ENCODE assay signal across 24 mouse cellular contexts in the genomic region with DNA sequence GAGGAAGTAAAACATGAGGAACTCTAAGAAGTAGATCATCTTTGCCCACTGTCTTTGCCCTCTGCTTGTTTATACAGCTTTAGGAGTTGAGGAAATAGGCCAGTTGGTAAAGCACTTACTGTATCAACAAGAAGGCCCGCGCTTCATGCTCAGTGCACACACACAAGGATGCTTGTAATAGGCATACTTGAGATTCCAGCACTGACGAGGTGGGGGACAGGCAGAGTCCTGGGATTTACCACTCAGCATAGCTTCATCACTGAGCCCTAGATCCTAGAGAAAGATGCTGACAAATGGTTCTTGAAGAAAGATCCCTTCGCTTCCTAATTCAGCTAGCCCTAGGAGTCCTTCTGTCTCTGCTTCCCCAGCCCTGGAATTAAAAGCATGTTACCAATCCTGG. TPM values are rescaled to one million over a fixed set of nuclear protein-coding genes. Genes with fewer than 3 reads are reported as not detected.
DNase-seq lines count a peak whose midpoint lies in the region; ATAC-seq and TF ChIP-seq lines count a peak whose summit lies in the region.
"Had no signal": no experiment of that assay in that cellular context is flagged by ENCODE, and none has a peak within 500 bp of the region (broad histone marks: within the 10 kb centered on the region; RNA-seq: fewer than 3 reads in every experiment).

No protein-coding gene starts in this region.

- peaks cover 20% of the 10 kb centered on the region for H3K4me1 ChIP-seq in heart, embryonic 11.5 days (ENCODE audit: control insufficient read depth, insufficient read depth, low read length)
- H3K4me1 ChIP-seq in neural tube, embryonic 15.5 days, result peaks cover 30% of the 10 kb centered on the region
- no peaks in the 10 kb centered on the region for H3K4me1 ChIP-seq in stomach, postnatal 0 days (replicated peaks; ENCODE audit: control insufficient read depth, insufficient read depth)

- H3K4me2 ChIP-seq in heart, embryonic 11.5 days, result no peak overlapping the region
- H3K4me2 ChIP-seq in neural tube, embryonic 15.5 days, result no peak overlapping the region
- no peak overlapping the region for H3K4me2 ChIP-seq in stomach, postnatal 0 days (replicated peaks; ENCODE audit: low read depth)
- H3K4me2 ChIP-seq: embryonic facial prominence, embryonic 12.5 days; heart, embryonic 13.5 days had no signal

- no peak for TF ChIP-seq CTCF in stomach, postnatal 0 days (IDR thresholded peaks at IDR 0.05; ENCODE audit: low read depth)

- DNase-seq in heart, adult 8-10 months (ENCODE audit: low spot score), result no peak
- DNase-seq in neural tube, embryonic 10.5 days (ENCODE audit: extremely low spot score, low spot score), result peak; percentile 15
- peak; percentile 9 for DNase-seq in stomach, postnatal 0 days (ENCODE audit: low spot score)
- no peak for DNase-seq in urinary bladder, postnatal 25 days (ENCODE audit: low spot score)
- DNase-seq: adrenal gland, adult 8-10 months; adrenal gland, postnatal 36 days; cerebellum, adult 8-10 months; cerebellum, postnatal 14 days; embryo, embryonic 11 days; gastrocnemius, adult 2 months; heart, adult 18-20 months; heart, postnatal 14 days had no signal

- peaks cover 33% of the 10 kb centered on the region for H3K27me3 ChIP-seq in heart, embryonic 11.5 days (ENCODE audit: control insufficient read depth, insufficient read depth, low read length)
- peaks cover 40% of the 10 kb centered on the region for H3K27me3 ChIP-seq in neural tube, embryonic 15.5 days (replicated peaks)
- H3K27me3 ChIP-seq in stomach, postnatal 0 days (ENCODE audit: control insufficient read depth, insufficient read depth, low read length), result no peaks in the 10 kb centered on the region

- H3K27ac ChIP-seq in heart, embryonic 11.5 days (ENCODE audit: low read depth, low read length), result no peak overlapping the region
- H3K27ac ChIP-seq in neural tube, embryonic 15.5 days (replicated peaks), result no peak overlapping the region
- H3K27ac ChIP-seq in stomach, postnatal 0 days (replicated peaks), result no peak overlapping the region
- H3K27ac ChIP-seq: embryonic facial prominence, embryonic 12.5 days; forebrain, embryonic 10.5 days; gastrocnemius, adult 2 months; heart, embryonic 13.5 days; hindbrain, embryonic 10.5 days had no signal

- 33% methylated on average over 4 of the region's 4 CpGs for whole genome bisulfite sequencing in heart, embryonic 11.5 days (ENCODE audit: insufficient replicate concordance)
- 61% methylated on average over 4 of the region's 4 CpGs for WGBS in neural tube, embryonic 15.5 days
- 47% methylated on average over 4 of the region's 4 CpGs for whole genome bisulfite sequencing in stomach, postnatal 0 days

- H3K36me3 ChIP-seq in heart, embryonic 11.5 days (ENCODE audit: control insufficient read depth, insufficient read depth, low read length), result no peaks in the 10 kb centered on the region
- H3K36me3 ChIP-seq in neural tube, embryonic 15.5 days, result no peaks in the 10 kb centered on the region
- H3K36me3 ChIP-seq in stomach, postnatal 0 days (ENCODE audit: control insufficient read depth, insufficient read depth, low read length), result peaks cover 1% of the 10 kb centered on the region; the same call in 1 of the 2 replicates
- H3K36me3 ChIP-seq: forebrain, embryonic 10.5 days; hindbrain, embryonic 10.5 days had no signal

- ATAC-seq in heart, embryonic 11.5 days (replicated peaks; ENCODE audit: insufficient number of reproducible peaks, low FRiP score, low TSS enrichment), result no peak
- no peak for ATAC-seq in neural tube, embryonic 15.5 days (ENCODE audit: low FRiP score)
- ATAC-seq in stomach, postnatal 0 days (ENCODE audit: low FRiP score, low TSS enrichment), result no peak
- ATAC-seq: forebrain, embryonic 14.5 days; hindbrain, embryonic 16.5 days; inflammation-experienced regulatory T-cells, adult 6 months; intestine, postnatal 0 days had no signal

- TF ChIP-seq EP300 in stomach, postnatal 0 days (optimal IDR thresholded peaks at IDR 0.05), result no peak

- peak overlapping the region; percentile 24; the same call in 1 of the 2 replicates for H3K9ac ChIP-seq in heart, embryonic 11.5 days (ENCODE audit: low read depth, low read length)
- H3K9ac ChIP-seq in neural tube, embryonic 15.5 days (replicated peaks), result no peak overlapping the region
- H3K9ac ChIP-seq in stomach, postnatal 0 days (ENCODE audit: low read length), result no peak overlapping the region
- H3K9ac ChIP-seq: embryonic facial prominence, embryonic 12.5 days had no signal

- no peaks in the 10 kb centered on the region for H3K9me3 ChIP-seq in heart, embryonic 11.5 days (replicated peaks; ENCODE audit: control insufficient read depth, low read length)
- no peaks in the 10 kb centered on the region for H3K9me3 ChIP-seq in neural tube, embryonic 15.5 days (replicated peaks)
- H3K9me3 ChIP-seq in stomach, postnatal 0 days (ENCODE audit: control insufficient read depth, low read length), result no peaks in the 10 kb centered on the region
- H3K9me3 ChIP-seq: embryonic facial prominence, embryonic 12.5 days; forebrain, embryonic 10.5 days; hindbrain, embryonic 10.5 days had no signal

- no peak overlapping the region for H3K4me3 ChIP-seq in heart, embryonic 11.5 days (ENCODE audit: low read depth, low read length)
- H3K4me3 ChIP-seq in neural tube, embryonic 15.5 days (replicated peaks), result no peak overlapping the region
- no peak overlapping the region for H3K4me3 ChIP-seq in stomach, postnatal 0 days (ENCODE audit: low read depth, low read length)
- H3K4me3 ChIP-seq: embryonic facial prominence, embryonic 12.5 days; forebrain, embryonic 10.5 days; gastrocnemius, adult 2 months; heart, embryonic 13.5 days; hindbrain, embryonic 10.5 days had no signal

RNA-seq across cellular contexts. Expression of a gene that starts 16.1 kb away (rescaled TPM):
- polyA plus RNA-seq in heart, embryonic 11.5 days (2014; fragmentation: Nextera tagmentation; extraction: Ambion mirVana), result 7.2 and 9.6 TPM in 2 replicates
- total RNA-seq in heart, adult 8-10 months (2022), result 1 to 10 TPM; 3.3 to 5.2 (median 4.4) TPM
- 2.7 and 3.8 TPM in 2 replicates for polyA plus RNA-seq in neural tube, embryonic 15.5 days (2015; fragmentation: Nextera tagmentation; extraction: Ambion mirVana)
- polyA plus RNA-seq in stomach, postnatal 0 days (2015; fragmentation: Nextera tagmentation; extraction: Ambion mirVana), result 7.8 and 10.7 TPM in 2 replicates
- total RNA-seq: CH12.LX; common myeloid progenitor, adult 5-6 weeks had no signal
- polyA plus RNA-seq: inflammation-experienced regulatory T-cells, adult 6 months had no signal

RNA-seq across cellular contexts. Expression of a gene that starts 19.7 kb away (rescaled TPM):
- 0.13 TPM in 1 of 2 replicates, not detected in the other for polyA plus RNA-seq in heart, embryonic 11.5 days (2014; fragmentation: Nextera tagmentation; extraction: Ambion mirVana)
- not detected for total RNA-seq in heart, adult 8-10 months (2022)
- 4.0 and 5.3 TPM in 2 replicates for polyA plus RNA-seq in neural tube, embryonic 15.5 days (2015; fragmentation: Nextera tagmentation; extraction: Ambion mirVana)
- polyA plus RNA-seq in stomach, postnatal 0 days (2015; fragmentation: Nextera tagmentation; extraction: Ambion mirVana), result not detected in 2 replicates
- total RNA-seq: adrenal gland, adult 8-10 months; adrenal gland, postnatal 36 days; common myeloid progenitor, adult 5-6 weeks; gastrocnemius, adult 2 months; heart, adult 18-20 months; heart, postnatal 14 days had no signal
- polyA plus RNA-seq: forebrain, embryonic 10.5 days; heart, embryonic 13.5 days; inflammation-experienced regulatory T-cells, adult 6 months; intestine, postnatal 0 days had no signal

RNA-seq across cellular contexts. Expression of a gene that starts 25.0 kb away (rescaled TPM):
- polyA plus RNA-seq in heart, embryonic 11.5 days (2014; fragmentation: Nextera tagmentation; extraction: Ambion mirVana), result 1.0 and 1.9 TPM in 2 replicates
- 1 to 10 TPM; 1.3 to 2.3 (median 1.9) TPM for total RNA-seq in heart, adult 8-10 months (2022)
- polyA plus RNA-seq in neural tube, embryonic 15.5 days (2015; fragmentation: Nextera tagmentation; extraction: Ambion mirVana), result 2.8 and 3.2 TPM in 2 replicates
- polyA plus RNA-seq in stomach, postnatal 0 days (2015; fragmentation: Nextera tagmentation; extraction: Ambion mirVana), result 0.63 and 1.3 TPM in 2 replicates

RNA-seq across cellular contexts. Expression of a gene that starts 53.8 kb away (rescaled TPM):
- 43.2 and 44.1 TPM in 2 replicates for polyA plus RNA-seq in heart, embryonic 11.5 days (2014; fragmentation: Nextera tagmentation; extraction: Ambion mirVana)
- total RNA-seq in heart, adult 8-10 months (2022), result 10 to 100 TPM; 18.8 to 23.0 (median 19.4) TPM
- polyA plus RNA-seq in neural tube, embryonic 15.5 days (2015; fragmentation: Nextera tagmentation; extraction: Ambion mirVana), result 86.2 and 89.1 TPM in 2 replicates
- 32.0 and 34.0 TPM in 2 replicates for polyA plus RNA-seq in stomach, postnatal 0 days (2015; fragmentation: Nextera tagmentation; extraction: Ambion mirVana)
- total RNA-seq: CH12.LX had no signal

Comparison
In these comparisons a context has a peak if more than half of its experiments do, and no peak if none do; other contexts are left out.
1. DNase-seq: peak in neural tube, embryonic 10.5 days (single experiment) and stomach, postnatal 0 days (single experiment); none in heart, adult 8-10 months (single experiment) and urinary bladder, postnatal 25 days (single experiment).